11 mouse cellular contexts compared by ENCODE assay signal in the genomic region with DNA sequence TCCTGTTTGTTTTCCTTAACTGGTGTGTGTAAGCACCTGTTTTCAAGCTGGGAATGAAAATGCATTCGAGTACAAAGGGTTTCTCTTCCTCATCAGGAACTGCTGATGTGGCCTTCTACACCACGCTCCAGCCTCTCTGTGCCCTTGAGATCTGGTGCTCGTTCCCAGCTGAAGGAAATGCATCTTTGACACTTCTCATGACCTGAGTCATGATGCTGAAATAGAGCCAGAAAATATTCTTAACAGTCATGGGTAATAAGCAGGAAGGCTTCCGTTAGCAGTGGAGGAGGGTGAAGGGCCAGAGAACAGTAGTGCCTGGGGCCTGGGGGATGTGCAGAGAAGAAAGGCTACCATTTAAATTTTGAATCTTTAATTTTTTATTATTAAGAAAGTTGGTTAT.
DNase-seq lines count a peak whose midpoint lies in the region; ATAC-seq and TF ChIP-seq lines count a peak whose summit lies in the region.
"Had no signal": no experiment of that assay in that cellular context is flagged by ENCODE, and none has a peak within 500 bp of the region (broad histone marks: within the 10 kb centered on the region; RNA-seq: fewer than 3 reads in every experiment).

No protein-coding gene starts in this region.

- H3K4me3 ChIP-seq in liver, embryonic 16.5 days (ENCODE audit: low read depth, low read length) = no peak overlapping the region
- H3K4me3 ChIP-seq: hindbrain, embryonic 12.5 days had no signal

- H3K36me3 ChIP-seq in liver, embryonic 16.5 days (ENCODE audit: control insufficient read depth, insufficient read depth) = no peaks in the 10 kb centered on the region
- H3K36me3 ChIP-seq: hindbrain, embryonic 12.5 days had no signal

- peak; percentile 47 for DNase-seq in gastrocnemius, adult 18-20 months (ENCODE audit: low spot score)
- no peak for DNase-seq in gastrocnemius, postnatal 36 days
- DNase-seq in liver = no peak
- peak; percentile 12 for DNase-seq in brain, embryonic 14.5 days (ENCODE audit: low read depth)
- DNase-seq in kidney, postnatal 4 days = peak; percentile 12 to 28
- no peak for DNase-seq in testis, postnatal 10 days (ENCODE audit: low spot score)
- no peak for DNase-seq in layer of hippocampus, adult 9-10 months (ENCODE audit: low spot score)
- DNase-seq: cerebellum, adult 2 months; thymus, postnatal 36 days had no signal

- WGBS in liver, embryonic 16.5 days (ENCODE audit: insufficient replicate concordance) = 53% methylated on average over 4 of the region's 4 CpGs

- no peak for TF ChIP-seq POLR2A in brain, embryonic 14.5 days (IDR thresholded peaks at IDR 0.05; ENCODE audit: borderline replicate concordance, extremely low read depth, insufficient read depth, insufficient read length, poor library complexity, severe bottlenecking)

- intact Hi-C loops in gastrocnemius, postnatal 36 days (cut with DNase I) = no loop called here

- no peak overlapping the region for H3K9ac ChIP-seq in liver, embryonic 16.5 days (ENCODE audit: low read depth, low read length)
- H3K9ac ChIP-seq: hindbrain, embryonic 12.5 days had no signal

- H3K4me1 ChIP-seq in liver, embryonic 16.5 days (ENCODE audit: control insufficient read depth, low read depth, low read length) = no peaks in the 10 kb centered on the region

- H3K4me2 ChIP-seq in liver, embryonic 16.5 days (ENCODE audit: low read depth, low read length) = no peak overlapping the region
- H3K4me2 ChIP-seq: hindbrain, embryonic 12.5 days had no signal

- no peak for TF ChIP-seq CTCF in brain, embryonic 14.5 days (IDR thresholded peaks at IDR 0.05; ENCODE audit: borderline replicate concordance, extremely low read depth, insufficient read depth, insufficient read length)

- H3K27ac ChIP-seq in liver, embryonic 16.5 days (ENCODE audit: low read length) = no peak overlapping the region
- H3K27ac ChIP-seq: hindbrain, embryonic 12.5 days had no signal

- peaks cover 2% of the 10 kb centered on the region; the same call in 1 of the 2 replicates for H3K27me3 ChIP-seq in liver, embryonic 16.5 days (ENCODE audit: control insufficient read depth, insufficient read depth, low read depth, low read length)

- peak; percentile 37; the same call in 1 of the 2 replicates for ATAC-seq in liver, embryonic 16.5 days (ENCODE audit: low read depth)

- H3K9me3 ChIP-seq in liver, embryonic 16.5 days (replicated peaks; ENCODE audit: control insufficient read depth, low read length) = no peaks in the 10 kb centered on the region
- H3K9me3 ChIP-seq: hindbrain, embryonic 12.5 days had no signal

Comparison
In these comparisons a context has a peak if more than half of its experiments do, and no peak if none do; other contexts are left out.
1. DNase-seq: peak in gastrocnemius, adult 18-20 months (single experiment), brain, embryonic 14.5 days (single experiment) and kidney, postnatal 4 days (2 of 2); none in gastrocnemius, postnatal 36 days (0 of 2), liver (single experiment), testis, postnatal 10 days (single experiment) and layer of hippocampus, adult 9-10 months (single experiment).